Mouse (Mus musculus) spleen, adult 12 weeks (tissue): ENCODE results near the gene Vax2.

Source experiments
- DNase-seq: peaks from one replicate; pipeline ENCODE4 v3.0.0; 2022; ENCODE audit warnings: low spot score

The Vax2 gene

GRCm38 (mm10) chr6:83762880-83763431 lies 51.9 kb downstream of the Vax2 start:
- no peak for DNase-seq

- no peak for DNase-seq
Observed at GRCm38 (mm10) chr6:83766982-83767381, 55.9 kb downstream of the Vax2 start.

- no peak for DNase-seq
Observed at GRCm38 (mm10) chr6:83768485-83768884, 57.4 kb downstream of the Vax2 start.

- no peak for DNase-seq
Observed at GRCm38 (mm10) chr6:83774126-83774525, 63.1 kb downstream of the Vax2 start.

GRCm38 (mm10) chr6:83774781-83775563 lies 63.9 kb downstream of the Vax2 start:
- no peak for DNase-seq

- DNase-seq = peak; percentile 78
Observed at GRCm38 (mm10) chr6:83775638-83776293, 64.7 kb downstream of the Vax2 start, which contains the start of gene Tex261. TSS of gene Tex261 (minus strand) at chr6:83775813.

- no peak for DNase-seq
Observed at GRCm38 (mm10) chr6:83778306-83778705, 67.2 kb downstream of the Vax2 start.

GRCm38 (mm10) chr6:83779026-83779425 lies 68.0 kb downstream of the Vax2 start:
- peak; percentile 29 for DNase-seq

GRCm38 (mm10) chr6:83786426-83786825 lies 75.4 kb downstream of the Vax2 start:
- DNase-seq = no peak
